Mouse (Mus musculus) kidney, adult 8-10 months (tissue): ENCODE results near the gene Ethe1.

Source experiments
- DNase-seq, 2 experiments: peaks; one replicate each; pipeline ENCODE4 v3.0.0; 2022

Gene Ethe1

GRCm38 (mm10) chr7:24587330-24588105, at the start of gene Ethe1, which contains the start of gene Zfp575:
TSS of gene Ethe1 (plus strand) at chr7:24587543.
TSS of gene Zfp575 (minus strand) at chr7:24587641.
- no peak for DNase-seq

DNA sequence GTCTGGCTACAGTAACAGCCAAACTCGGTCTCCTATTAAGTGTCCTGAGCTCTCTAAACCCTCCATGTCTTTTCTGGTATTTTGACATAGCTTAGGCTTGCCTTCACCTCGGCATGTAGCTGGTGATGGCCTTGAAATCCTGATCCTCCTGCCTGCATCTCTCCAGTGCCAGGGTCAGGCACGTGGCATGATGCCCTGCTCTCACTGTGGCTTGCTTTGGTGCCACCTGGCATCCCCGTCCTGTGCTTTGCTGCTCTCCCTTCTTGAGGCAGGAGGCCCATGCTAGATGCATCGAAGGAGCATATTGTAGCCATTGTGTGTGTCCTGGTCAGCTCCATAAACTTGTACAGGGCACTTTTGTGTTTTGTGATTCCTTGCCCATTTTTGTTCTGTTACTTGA, 49.8 kb upstream of the Ethe1 start:
- DNase-seq = no peak

DNA sequence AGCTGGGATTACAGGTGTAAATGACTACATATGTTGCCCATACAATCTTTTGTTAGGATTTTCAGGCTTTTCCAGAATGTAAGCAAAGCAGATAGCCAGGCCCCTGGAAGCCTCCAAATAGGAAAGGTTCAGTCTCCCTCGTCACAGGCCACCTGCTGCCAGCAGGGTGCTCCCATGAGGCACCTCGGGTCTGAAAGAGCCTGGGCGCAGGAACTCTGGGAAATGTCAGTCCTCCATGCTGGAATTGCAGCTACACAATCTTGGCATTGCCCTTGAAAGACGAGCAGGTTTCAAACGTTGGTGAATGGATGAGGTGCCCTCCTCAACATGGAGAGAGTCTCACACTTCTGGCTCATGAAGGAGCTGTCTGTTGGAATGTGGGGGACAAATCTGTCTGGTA, 49.2 kb upstream of the Ethe1 start:
- DNase-seq = peak; percentile 37 to 60

- no peak for DNase-seq
These were observed 48.6 kb upstream of the Ethe1 start for GRCm38 (mm10) chr7:24538701-24539100.

- DNase-seq = no peak
These were observed 47.7 kb upstream of the Ethe1 start for GRCm38 (mm10) chr7:24539686-24540085.

DNA sequence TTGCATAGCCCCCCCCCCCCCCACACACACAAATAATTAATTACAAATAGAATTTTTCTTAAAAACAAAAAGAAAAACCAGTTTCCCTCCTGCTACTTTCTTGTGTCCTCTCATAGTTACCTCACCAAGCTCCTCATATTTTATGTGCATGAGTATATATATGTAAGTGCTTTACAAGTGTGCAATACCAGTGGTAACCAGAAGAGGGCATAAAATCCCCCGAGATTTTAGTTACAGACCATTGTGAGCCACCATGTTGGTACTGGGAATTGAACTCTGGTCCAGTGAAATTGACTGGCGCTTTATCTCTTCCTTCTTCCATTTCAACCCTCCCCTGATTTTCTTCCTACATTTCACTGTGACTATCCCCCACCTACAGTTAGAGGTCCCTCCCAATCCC, 42.8 kb upstream of the Ethe1 start:
- DNase-seq = no peak

GRCm38 (mm10) chr7:24546068-24546614, 41.2 kb upstream of the Ethe1 start, which contains the start of the genes Pinlyp and Xrcc1:
TSS of gene Pinlyp (minus strand) at chr7:24546118.
TSS of gene Xrcc1 (plus strand) at chr7:24546289.
- no peak for DNase-seq

DNA sequence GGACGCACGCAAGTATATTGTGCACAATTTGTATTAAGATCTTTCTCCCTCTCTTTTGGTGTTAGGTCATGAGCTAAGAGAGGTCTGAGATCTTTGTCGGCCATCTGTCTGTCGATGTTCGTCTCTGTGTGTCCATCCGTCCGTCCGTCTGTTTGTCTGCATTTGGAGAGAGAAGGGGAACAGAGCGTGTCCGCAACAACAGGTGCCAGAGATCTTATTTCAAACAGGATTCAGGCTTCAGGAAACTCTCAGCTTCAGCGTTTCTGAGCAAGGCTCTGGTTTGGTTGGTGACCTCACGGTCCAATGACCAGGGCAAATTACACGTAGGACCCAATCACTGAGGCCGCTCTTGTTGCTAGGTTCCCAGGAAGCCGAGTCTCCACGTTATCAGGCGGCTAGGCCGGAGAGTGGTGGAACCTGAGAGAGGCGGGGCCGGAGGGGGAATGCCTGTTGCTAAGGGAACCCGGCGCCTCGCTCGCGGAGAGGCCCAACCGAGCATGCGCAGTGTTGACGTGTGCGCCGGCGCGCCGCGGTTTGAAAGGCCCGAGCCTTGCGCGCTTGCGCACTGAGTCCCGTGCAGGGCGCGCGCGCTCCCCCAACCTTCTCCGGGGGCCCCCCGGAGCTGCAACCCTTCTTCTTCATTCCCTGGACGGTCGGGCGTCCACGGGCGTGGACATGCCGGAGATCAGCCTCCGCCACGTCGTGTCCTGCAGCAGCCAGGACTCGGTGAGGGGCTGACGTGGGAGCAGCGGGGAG, 40.5 kb upstream of the Ethe1 start:
- DNase-seq = peak; percentile 99 to 100

DNA sequence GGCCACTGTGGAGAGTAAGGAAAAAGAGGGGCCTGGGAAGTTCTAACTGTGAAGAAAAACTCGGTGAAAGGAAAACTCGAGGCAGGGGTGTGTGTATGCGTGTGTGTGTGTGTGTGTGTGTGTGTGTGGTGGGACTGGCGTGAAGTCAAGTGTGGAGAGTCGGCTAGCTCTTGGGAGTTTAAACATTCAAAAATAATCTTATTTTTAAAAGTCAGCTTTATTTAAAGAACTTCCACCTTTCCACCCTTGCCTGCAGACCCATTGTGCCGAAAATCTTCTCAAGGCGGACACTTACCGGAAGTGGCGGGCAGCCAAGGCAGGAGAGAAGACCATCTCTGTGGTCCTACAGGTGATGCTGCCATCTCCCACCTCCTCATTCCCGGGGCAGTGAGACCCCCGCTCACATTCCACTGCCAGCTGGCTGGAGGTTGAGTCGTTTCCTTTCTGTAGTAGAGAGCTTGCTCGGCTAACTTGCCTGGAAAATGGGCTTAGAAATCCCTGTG, 39.8 kb upstream of the Ethe1 start:
- DNase-seq = no peak

- peak in 1 of 2 experiments; percentile 26 for DNase-seq
These were observed 35.2 kb upstream of the Ethe1 start for GRCm38 (mm10) chr7:24551985-24552759.

DNA sequence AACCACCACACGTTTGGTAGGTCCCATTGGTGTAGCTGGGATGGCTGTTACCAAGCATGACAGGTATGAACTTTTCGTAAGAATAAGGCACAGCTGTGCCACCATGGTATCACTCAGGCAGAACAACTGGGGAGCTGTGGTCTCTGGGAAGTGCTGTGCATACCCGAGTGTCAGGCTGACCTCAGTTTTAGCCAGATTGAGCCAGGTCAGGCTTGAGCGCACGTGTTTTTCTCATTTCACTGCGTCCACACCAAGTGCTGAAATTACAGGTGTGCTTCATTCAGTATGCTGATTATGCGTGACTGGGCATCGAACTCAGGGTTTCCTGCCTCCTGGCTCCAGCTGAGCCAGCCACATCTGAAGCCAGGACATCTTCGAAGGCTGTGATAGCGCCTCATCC, 31.6 kb upstream of the Ethe1 start:
- DNase-seq = peak; percentile 41

- no peak for DNase-seq
These were observed 25.9 kb upstream of the Ethe1 start for GRCm38 (mm10) chr7:24561450-24561849.

GRCm38 (mm10) chr7:24563191-24563836, 24.0 kb upstream of the Ethe1 start:
- DNase-seq = no peak

GRCm38 (mm10) chr7:24563837-24564206, 23.5 kb upstream of the Ethe1 start:
- no peak for DNase-seq

DNA sequence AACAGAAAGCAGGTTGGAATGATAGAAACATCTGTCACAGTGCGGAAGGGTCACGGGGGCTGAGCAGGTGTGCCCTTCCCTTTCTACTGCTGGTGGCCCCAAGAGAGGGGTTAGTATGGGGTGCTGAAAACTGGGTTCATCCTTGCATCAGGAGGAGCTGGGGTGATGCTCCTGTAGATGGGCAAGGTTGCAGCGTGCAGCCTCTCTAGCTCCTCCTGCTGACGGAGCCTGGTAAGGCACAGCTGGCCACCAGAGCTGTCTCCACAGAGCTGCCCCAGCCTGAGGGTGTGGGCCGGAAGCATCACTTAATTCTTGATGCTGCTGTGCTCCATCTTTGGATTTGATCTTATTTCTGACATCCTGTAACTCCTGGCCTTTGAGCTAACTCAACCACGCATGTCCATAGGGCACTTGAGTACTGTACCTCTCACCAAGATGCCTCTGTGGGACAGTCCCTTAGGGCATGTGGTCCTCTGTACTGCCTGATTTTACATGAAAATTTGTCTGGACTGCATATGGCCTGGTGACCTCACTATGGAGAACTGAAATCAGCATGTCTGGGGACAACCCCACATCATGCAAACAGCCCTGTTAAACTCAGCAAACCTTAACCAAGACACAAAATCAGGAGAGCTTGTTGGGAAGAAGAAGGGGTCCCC, 22.6 kb upstream of the Ethe1 start:
- peak; percentile 47 to 82 for DNase-seq

DNA sequence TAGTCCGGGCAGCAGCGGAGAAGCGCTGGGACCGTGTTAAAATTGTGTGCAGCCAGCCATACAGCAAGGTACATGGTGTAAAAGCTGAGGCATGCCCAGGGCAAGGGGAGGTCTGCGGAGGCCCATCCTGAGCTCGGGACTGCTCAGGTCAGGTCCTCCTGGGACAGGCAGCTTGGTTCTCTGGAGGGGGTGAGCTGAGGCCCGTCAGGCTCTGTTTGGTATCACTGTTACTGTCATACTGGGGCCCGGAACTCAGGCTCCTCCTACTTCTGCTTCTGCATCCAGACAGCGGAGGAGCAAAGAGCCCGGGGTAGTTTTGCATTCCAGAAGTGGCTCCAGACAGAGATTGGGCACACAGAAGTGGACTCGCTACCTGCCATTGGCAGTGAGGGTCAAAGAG, 21.7 kb upstream of the Ethe1 start:
- peak in 1 of 2 experiments; percentile 58 for DNase-seq

DNA sequence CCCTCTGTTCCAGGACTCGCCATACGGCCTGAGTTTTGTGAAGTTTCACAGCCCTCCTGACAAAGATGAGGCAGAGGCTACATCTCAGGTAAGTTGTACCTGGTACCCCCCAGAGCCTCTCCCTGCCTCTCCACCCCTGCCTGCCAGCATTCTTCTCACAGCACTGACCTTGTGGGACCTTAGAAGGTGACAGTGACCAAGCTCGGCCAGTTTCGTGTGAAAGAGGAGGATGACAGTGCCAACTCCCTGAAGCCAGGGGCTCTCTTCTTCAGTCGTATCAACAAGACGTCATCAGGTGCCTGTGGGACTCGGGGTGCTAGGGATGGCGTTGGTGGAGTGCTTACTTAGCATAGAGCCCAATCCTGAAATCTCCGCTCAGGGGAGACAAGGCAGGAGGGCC, 21.1 kb upstream of the Ethe1 start:
- DNase-seq = no peak

DNA sequence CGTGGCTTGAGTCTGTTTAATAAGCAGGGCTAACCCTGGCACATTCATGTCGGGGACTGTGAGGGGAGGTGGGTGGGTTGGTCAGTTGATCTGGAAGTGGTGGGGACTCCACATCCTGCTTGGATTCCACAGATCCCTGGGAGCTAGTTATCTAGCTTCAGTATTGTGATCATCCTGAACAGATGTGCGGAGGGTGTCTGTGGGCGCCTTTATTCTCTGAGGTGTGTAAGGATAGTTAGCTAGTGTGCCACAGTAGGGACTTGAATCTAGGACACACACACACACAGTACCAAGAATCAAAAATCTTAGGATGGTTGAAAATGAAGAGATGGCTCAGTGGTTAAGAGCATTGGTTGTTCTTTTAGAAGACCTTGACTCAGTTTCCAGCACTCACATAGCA, 18.8 kb upstream of the Ethe1 start:
- DNase-seq = no peak

DNA sequence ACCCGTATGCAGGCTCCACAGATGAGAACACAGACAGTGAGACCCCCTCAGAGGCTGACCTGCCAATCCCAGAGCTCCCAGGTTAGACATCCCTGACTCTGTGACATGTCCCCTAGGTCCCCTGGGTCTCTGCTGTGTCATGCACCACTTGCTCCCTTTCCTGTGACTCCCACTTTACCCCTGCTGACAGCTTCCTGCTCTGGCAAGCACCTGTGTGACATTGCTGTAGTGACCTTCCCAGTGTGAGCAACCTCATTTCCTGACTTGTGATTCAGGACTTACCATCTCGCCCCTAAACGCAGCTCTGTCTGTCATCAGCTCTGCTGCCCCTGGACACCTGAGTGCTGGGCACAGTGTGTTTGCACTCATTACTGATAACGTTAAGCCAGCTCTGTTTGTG, 16.3 kb upstream of the Ethe1 start:
- DNase-seq = no peak

- no peak for DNase-seq
These were observed 14.9 kb upstream of the Ethe1 start for GRCm38 (mm10) chr7:24572455-24572854.

- DNase-seq = peak; percentile 86 to 88
These were observed 13.0 kb upstream of the Ethe1 start for GRCm38 (mm10) chr7:24574224-24574796.
